Mouse (Mus musculus) erythroblast, embryonic 14.5 days (primary cell): Measurements from ENCODE around the gene Inka2. TPM values are rescaled to one million over a fixed set of nuclear protein-coding genes. Genes with fewer than 3 reads are reported as not detected.

Experiments used
- H3K27me3 ChIP-seq: 2 replicates; pipeline ENCODE4 v1.6.1; 2012; ENCODE audit warnings: inconsistent platforms; ENCODE audit not compliant: control insufficient read depth
- H3K36me3 ChIP-seq: 2 replicates; pipeline ENCODE4 v1.6.1; 2012; ENCODE audit warnings: mild to moderate bottlenecking, inconsistent platforms; ENCODE audit not compliant: control insufficient read depth
- H3K4me1 ChIP-seq: 2 replicates; pipeline ENCODE4 v1.6.1; 2012; ENCODE audit warnings: inconsistent platforms; ENCODE audit not compliant: control insufficient read depth
- H3K4me3 ChIP-seq: replicated peaks from 2 replicates; pipeline ENCODE3; 2012; ENCODE audit warnings: moderate library complexity, mild to moderate bottlenecking, inconsistent platforms
- H3K9me3 ChIP-seq: 2 replicates; pipeline ENCODE4 v1.6.1; 2012; ENCODE audit warnings: low read length, inconsistent platforms, mixed read lengths; ENCODE audit not compliant: control insufficient read depth
- GATA1 ChIP-seq: IDR thresholded peaks from 2 replicates; pipeline ENCODE4 v1.6.1; 2012; ENCODE audit warnings: low read length, inconsistent platforms, mixed read lengths
- TAL1 ChIP-seq: IDR thresholded peaks from 3 replicates; pipeline ENCODE4 v1.6.1; 2012; ENCODE audit warnings: low read length, inconsistent platforms, mixed read lengths
- polyA plus RNA-seq: library from polyadenylated mRNA; stranded (reverse); fragments of >175 nt; gene quantifications from 2 replicates; pipeline ENCODE4 v1.2.3, GENCODE M21; 2012

Inka2 gene
- polyA plus RNA-seq, result 0.11 and 0.28 TPM in 2 replicates

GRCm38 (mm10) chr3:105704031-105705008 is at the start of gene Inka2:
Inka2 (plus strand) TSS chr3:105704599.
- H3K36me3 ChIP-seq, result no peaks in the 10 kb centered on the region

GRCm38 (mm10) chr3:105655031-105655585 is 49.3 kb upstream of the Inka2 start:
- H3K36me3 ChIP-seq, result no peaks in the 10 kb centered on the region
- no peaks in the 10 kb centered on the region for H3K4me1 ChIP-seq
- no peaks in the 10 kb centered on the region for H3K9me3 ChIP-seq
- TF ChIP-seq GATA1 (no peak), TAL1 (no peak)
- no peak overlapping the region for H3K4me3 ChIP-seq
- no peaks in the 10 kb centered on the region for H3K27me3 ChIP-seq

More at GRCm38 (mm10) chr3:105704031-105705008, at the start of gene Inka2:
- Histone ChIP-seq H3K4me3 (peak within 1 kb of the TSS; percentile 63), H3K4me1 (peaks cover 76% of the 10 kb centered on the region), H3K9me3 (no peaks in the 10 kb centered on the region), H3K27me3 (peaks cover 40% of the 10 kb centered on the region)
- no peak for TF ChIP-seq GATA1
- TF ChIP-seq TAL1, result no peak

- no peak overlapping the region for H3K4me3 ChIP-seq
- no peaks in the 10 kb centered on the region for H3K9me3 ChIP-seq
- TF ChIP-seq GATA1 (no peak), TAL1 (no peak)
- H3K4me1 ChIP-seq, result peaks cover 14% of the 10 kb centered on the region
- H3K36me3 ChIP-seq, result no peaks in the 10 kb centered on the region
- no peaks in the 10 kb centered on the region for H3K27me3 ChIP-seq
Observed at GRCm38 (mm10) chr3:105660530-105660929, 43.9 kb upstream of the Inka2 start.

GRCm38 (mm10) chr3:105663043-105663442 is 41.4 kb upstream of the Inka2 start:
- peaks cover 19% of the 10 kb centered on the region for H3K4me1 ChIP-seq
- no peaks in the 10 kb centered on the region for H3K9me3 ChIP-seq
- no peak for TF ChIP-seq TAL1
- no peak for TF ChIP-seq GATA1
- H3K4me3 ChIP-seq, result no peak overlapping the region
- peaks cover 6% of the 10 kb centered on the region for H3K27me3 ChIP-seq
- no peaks in the 10 kb centered on the region for H3K36me3 ChIP-seq

GRCm38 (mm10) chr3:105665105-105665765 is 39.2 kb upstream of the Inka2 start:
- peaks cover 19% of the 10 kb centered on the region for H3K4me1 ChIP-seq
- H3K4me3 ChIP-seq, result no peak overlapping the region
- TF ChIP-seq GATA1, result no peak
- no peak for TF ChIP-seq TAL1
- H3K9me3 ChIP-seq, result no peaks in the 10 kb centered on the region
- peaks cover 13% of the 10 kb centered on the region for H3K27me3 ChIP-seq
- no peaks in the 10 kb centered on the region for H3K36me3 ChIP-seq

- Histone ChIP-seq H3K27me3 (peaks cover 16% of the 10 kb centered on the region), H3K4me3 (no peak overlapping the region), H3K4me1 (peaks cover 19% of the 10 kb centered on the region), H3K36me3 (no peaks in the 10 kb centered on the region), H3K9me3 (no peaks in the 10 kb centered on the region)
- TF ChIP-seq GATA1, result no peak
- no peak for TF ChIP-seq TAL1
Observed at GRCm38 (mm10) chr3:105666996-105667523, 37.3 kb upstream of the Inka2 start.

- Histone ChIP-seq H3K4me3 (no peak overlapping the region), H3K27me3 (peaks cover 16% of the 10 kb centered on the region)
Observed at GRCm38 (mm10) chr3:105668161-105668560, 36.2 kb upstream of the Inka2 start.

GRCm38 (mm10) chr3:105669776-105670175 is 34.6 kb upstream of the Inka2 start:
- TF ChIP-seq GATA1, result no peak
- no peak for TF ChIP-seq TAL1
- Histone ChIP-seq H3K4me3 (no peak overlapping the region), H3K36me3 (no peaks in the 10 kb centered on the region), H3K27me3 (peaks cover 16% of the 10 kb centered on the region), H3K9me3 (no peaks in the 10 kb centered on the region), H3K4me1 (peaks cover 13% of the 10 kb centered on the region)

More at GRCm38 (mm10) chr3:105668161-105668560, 36.2 kb upstream of the Inka2 start:
- Histone ChIP-seq H3K36me3 (no peaks in the 10 kb centered on the region), H3K4me1 (peaks cover 19% of the 10 kb centered on the region), H3K9me3 (no peaks in the 10 kb centered on the region)
- TF ChIP-seq TAL1, result no peak
- TF ChIP-seq GATA1, result no peak

GRCm38 (mm10) chr3:105670801-105671200 is 33.6 kb upstream of the Inka2 start:
- Histone ChIP-seq H3K27me3 (peaks cover 16% of the 10 kb centered on the region), H3K9me3 (no peaks in the 10 kb centered on the region), H3K4me3 (no peak overlapping the region), H3K36me3 (peaks cover under 1% of the 10 kb centered on the region), H3K4me1 (peaks cover 3% of the 10 kb centered on the region)
- no peak for TF ChIP-seq TAL1
- no peak for TF ChIP-seq GATA1
